Mouse (Mus musculus): ENCODE measurements around the gene Hist2h3c2. TPM values are rescaled to one million over a fixed set of nuclear protein-coding genes. Genes with fewer than 3 reads are reported as not detected.
"Not testable (repeated sequence)": the region's sequence is repeated elsewhere in the genome, so short reads cannot be mapped to it uniquely, and the experiment has no call there.

Gene Hist2h3c2
- polyA plus RNA-seq, 1 experiment: 17.3 TPM

GRCm38 (mm10) chr3:96225421-96225820 is 13.5 kb downstream of the Hist2h3c2 start:
- TF ChIP-seq POLR2A (IDR thresholded peaks at IDR 0.05; ENCODE audit: borderline replicate concordance, extremely low read depth, low read depth, low read length) (no peak), CTCF (IDR thresholded peaks at IDR 0.05; ENCODE audit: insufficient read depth, low read length) (no peak)
- DNase-seq: no peak
- 54% methylated on average over 2 of the region's 2 CpGs for WGBS
- Histone ChIP-seq H3K4me1 (ENCODE audit: control insufficient read depth, insufficient read depth, low read length) (peaks cover 9% of the 10 kb centered on the region), H3K4me3 (replicated peaks; ENCODE audit: extremely low read depth, low read depth, low read length) (no peak overlapping the region)

DNA sequence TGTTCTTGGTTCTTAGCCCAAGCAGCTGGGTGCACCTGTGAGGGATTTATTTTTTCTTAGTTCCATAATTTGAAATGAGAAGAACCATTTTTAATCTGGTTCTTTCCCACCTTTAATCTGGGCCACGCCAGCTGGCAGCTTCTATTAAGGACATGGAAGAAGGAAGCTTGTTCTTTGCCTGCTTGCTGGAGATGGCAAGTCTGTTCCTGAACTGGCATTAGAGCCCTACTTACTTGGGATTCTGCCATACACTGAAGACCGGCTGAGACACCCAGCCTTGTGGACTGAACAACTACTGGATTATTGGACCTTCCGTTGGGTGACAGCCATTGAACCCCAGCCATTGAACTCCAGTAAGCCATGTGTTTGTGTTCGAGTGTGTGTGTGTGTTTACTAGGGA is 16.2 kb downstream of the Hist2h3c2 start:
- WGBS: 83% methylated on average over 4 of the region's 4 CpGs
- H3K4me3 ChIP-seq (replicated peaks; ENCODE audit: extremely low read depth, low read depth, low read length): no peak overlapping the region
- DNase-seq: no peak
- TF ChIP-seq CTCF (IDR thresholded peaks at IDR 0.05; ENCODE audit: insufficient read depth, low read length) (no peak), POLR2A (IDR thresholded peaks at IDR 0.05; ENCODE audit: borderline replicate concordance, extremely low read depth, low read depth, low read length) (no peak)
- peaks cover 13% of the 10 kb centered on the region for H3K4me1 ChIP-seq (ENCODE audit: control insufficient read depth, insufficient read depth, low read length)

DNA sequence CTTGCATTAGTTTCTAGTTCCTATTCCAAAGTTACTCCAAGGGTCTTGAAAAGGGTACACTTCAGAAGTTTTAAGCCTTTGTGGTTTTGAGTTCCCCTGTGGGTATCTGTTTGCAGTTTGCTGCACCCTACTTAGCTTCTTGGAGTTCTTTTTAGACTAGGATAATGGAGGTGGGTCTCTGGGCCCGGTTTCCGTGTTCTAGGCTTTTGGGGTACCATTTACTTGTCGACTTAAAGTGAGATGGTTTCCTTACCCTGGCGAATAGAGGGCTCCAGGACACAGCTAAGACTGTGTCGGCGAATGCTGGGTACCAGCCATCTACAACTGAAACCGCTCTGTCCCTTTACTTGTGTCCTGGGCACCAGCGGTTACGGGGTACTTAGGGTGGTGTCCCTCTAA is 17.3 kb downstream of the Hist2h3c2 start:
- TF ChIP-seq POLR2A (IDR thresholded peaks at IDR 0.05; ENCODE audit: borderline replicate concordance, extremely low read depth, low read depth, low read length): no peak
- TF ChIP-seq CTCF (IDR thresholded peaks at IDR 0.05; ENCODE audit: insufficient read depth, low read length): no peak
- Histone ChIP-seq H3K4me1 (ENCODE audit: control insufficient read depth, insufficient read depth, low read length) (peaks cover 13% of the 10 kb centered on the region), H3K4me3 (replicated peaks; ENCODE audit: extremely low read depth, low read depth, low read length) (peak overlapping the region; percentile 93)
- no peak for DNase-seq
- WGBS: 18% methylated on average over 9 of the region's 9 CpGs

- peak; percentile 85 for DNase-seq
- WGBS: under 1% methylated on average over 43 of the region's 43 CpGs
- no peak for TF ChIP-seq CTCF (IDR thresholded peaks at IDR 0.05; ENCODE audit: insufficient read depth, low read length)
- TF ChIP-seq POLR2A (IDR thresholded peaks at IDR 0.05; ENCODE audit: borderline replicate concordance, extremely low read depth, low read depth, low read length): peak; percentile 89
- Histone ChIP-seq H3K4me1 (ENCODE audit: control insufficient read depth, insufficient read depth, low read length) (peaks cover 13% of the 10 kb centered on the region), H3K4me3 (replicated peaks; ENCODE audit: extremely low read depth, low read depth, low read length) (peak within 1 kb of the TSS; percentile 95)
These were observed 17.9 kb downstream of the Hist2h3c2 start, which contains the start of the genes Hist2h2ac and Hist2h2be for GRCm38 (mm10) chr3:96220765-96221639. TSS of gene Hist2h2ac (minus strand) at chr3:96220880. TSS of gene Hist2h2be (plus strand) at chr3:96221119.

- Histone ChIP-seq H3K4me3 (replicated peaks; ENCODE audit: extremely low read depth, low read depth, low read length) (peak overlapping the region; percentile 95), H3K4me1 (ENCODE audit: control insufficient read depth, insufficient read depth, low read length) (peaks cover 13% of the 10 kb centered on the region)
- WGBS: 0% methylated on average over 42 of the region's 47 CpGs
- not testable (repeated sequence) for DNase-seq
These were observed 18.7 kb downstream of the Hist2h3c2 start for GRCm38 (mm10) chr3:96220131-96220764.

- TF ChIP-seq CTCF (IDR thresholded peaks at IDR 0.05; ENCODE audit: insufficient read depth, low read length) (no peak), POLR2A (IDR thresholded peaks at IDR 0.05; ENCODE audit: borderline replicate concordance, extremely low read depth, low read depth, low read length) (peak; percentile 56)
- Histone ChIP-seq H3K4me3 (replicated peaks; ENCODE audit: extremely low read depth, low read depth, low read length) (peak within 1 kb of the TSS; percentile 95), H3K4me1 (ENCODE audit: control insufficient read depth, insufficient read depth, low read length) (peaks cover 13% of the 10 kb centered on the region)
- under 1% methylated on average over 37 of the region's 37 CpGs for WGBS
- DNase-seq: peak; percentile 86
These were observed 19.2 kb downstream of the Hist2h3c2 start, which contains the start of the genes Bola1 and Hist2h2ab for GRCm38 (mm10) chr3:96219661-96220130. TSS of gene Bola1 (minus strand) at chr3:96219709. TSS of gene Hist2h2ab (plus strand) at chr3:96219865.

DNA sequence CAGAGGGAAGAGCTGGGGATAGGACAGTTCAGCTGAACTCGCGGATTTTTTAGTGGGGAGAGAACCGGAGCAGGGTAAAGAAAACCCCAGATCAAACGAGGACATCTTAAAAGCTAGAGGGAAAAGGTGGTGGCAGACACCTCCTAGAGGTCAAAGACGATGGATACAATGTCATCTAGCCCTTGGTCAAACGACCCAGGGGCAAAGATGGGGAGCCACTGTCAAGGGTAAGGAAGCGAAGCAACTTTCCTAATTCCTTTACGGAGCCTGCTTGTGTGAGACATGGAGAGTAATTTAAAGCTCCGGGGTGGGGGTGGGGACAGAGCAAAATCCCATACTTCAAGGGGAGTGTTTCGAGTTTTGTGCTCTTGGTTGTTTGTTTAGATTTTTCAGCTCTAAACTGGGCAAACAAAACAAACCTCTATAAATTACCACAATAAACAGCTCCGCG is 19.7 kb downstream of the Hist2h3c2 start:
- peak overlapping the region; percentile 95 for H3K4me3 ChIP-seq (replicated peaks; ENCODE audit: extremely low read depth, low read depth, low read length)
- DNase-seq: peak; percentile 56
- TF ChIP-seq POLR2A (IDR thresholded peaks at IDR 0.05; ENCODE audit: borderline replicate concordance, extremely low read depth, low read depth, low read length): no peak; the same call in 1 of the 2 replicates
- no peak for TF ChIP-seq CTCF (IDR thresholded peaks at IDR 0.05; ENCODE audit: insufficient read depth, low read length)
- peaks cover 13% of the 10 kb centered on the region for H3K4me1 ChIP-seq (ENCODE audit: control insufficient read depth, insufficient read depth, low read length)
- WGBS: under 1% methylated on average over 12 of the region's 12 CpGs

GRCm38 (mm10) chr3:96209242-96209641 is 29.7 kb downstream of the Hist2h3c2 start:
- 28% methylated on average over 15 of the region's 15 CpGs for WGBS
- no peak overlapping the region for H3K4me3 ChIP-seq (replicated peaks; ENCODE audit: extremely low read depth, low read depth, low read length)
- no peak for DNase-seq
- no peaks in the 10 kb centered on the region for H3K4me1 ChIP-seq (ENCODE audit: control insufficient read depth, insufficient read depth, low read length)
- TF ChIP-seq POLR2A (IDR thresholded peaks at IDR 0.05; ENCODE audit: borderline replicate concordance, extremely low read depth, low read depth, low read length) (no peak), CTCF (IDR thresholded peaks at IDR 0.05; ENCODE audit: insufficient read depth, low read length) (0 out of 2 replicates have a peak, but pooled peaks have one; percentile 3)

- Histone ChIP-seq H3K4me1 (ENCODE audit: control insufficient read depth, insufficient read depth, low read length) (no peaks in the 10 kb centered on the region), H3K4me3 (replicated peaks; ENCODE audit: extremely low read depth, low read depth, low read length) (no peak overlapping the region)
- no peak for TF ChIP-seq CTCF (IDR thresholded peaks at IDR 0.05; ENCODE audit: insufficient read depth, low read length)
- TF ChIP-seq POLR2A (IDR thresholded peaks at IDR 0.05; ENCODE audit: borderline replicate concordance, extremely low read depth, low read depth, low read length): no peak
- WGBS: 69% methylated on average over 3 of the region's 3 CpGs
- DNase-seq: no peak
These were observed 31.1 kb downstream of the Hist2h3c2 start for GRCm38 (mm10) chr3:96207819-96208218.

Data from lung, adult 2 months (tissue).